Mouse (Mus musculus) lung, postnatal 4 days (tissue): ENCODE data around the gene Samt3.

Source experiments
- DNase-seq, 2 experiments: peaks; one replicate each; pipeline ENCODE4 v3.0.0; 2021

The Samt3 gene

GRCm38 (mm10) chrX:86043899-86044298 is at the start of gene Samt3:
TSS of gene Samt3 (plus strand) at chrX:86044199.
- DNase-seq, result no peak

GRCm38 (mm10) chrX:86016591-86016990 is 27.4 kb upstream of the Samt3 start:
- no peak for DNase-seq

- no peak for DNase-seq
These were observed 44.7 kb downstream of the Samt3 start for GRCm38 (mm10) chrX:86088672-86089071.
